Mouse (Mus musculus) hindbrain, embryonic 11.5 days (tissue): Measurements from ENCODE around the gene Cldn2. TPM values are rescaled to one million over a fixed set of nuclear protein-coding genes. Genes with fewer than 3 reads are reported as not detected.

Source experiments
- ATAC-seq: fragments of 200-750 bp; cut with Nextera tagmentation; 2 replicates; pipeline ENCODE4 v1.8.0; 2017; ENCODE audit warnings: mild to moderate bottlenecking, moderate TSS enrichment, moderate library complexity; ENCODE audit not compliant: low FRiP score
- DNase-seq: peaks from one replicate; pipeline ENCODE4 v3.0.0-alpha.2; 2015; ENCODE audit warnings: low spot score
- H3K27ac ChIP-seq: fragments of 300-500 bp; sonication (generic); 2 replicates; pipeline ENCODE4 v1.5.1; 2014; ENCODE audit warnings: mild to moderate bottlenecking, low read depth, low read length
- H3K27me3 ChIP-seq: fragments of 300-500 bp; sonication (generic); 2 replicates; pipeline ENCODE4 v1.6.1; 2014; ENCODE audit warnings: mild to moderate bottlenecking, low read length, moderate library complexity, mixed read lengths; ENCODE audit not compliant: control insufficient read depth, insufficient read depth
- H3K36me3 ChIP-seq: fragments of 300-500 bp; sonication (generic); 2 replicates; pipeline ENCODE4 v1.6.1; 2014; ENCODE audit warnings: mild to moderate bottlenecking, low read length, moderate library complexity, mixed read lengths; ENCODE audit not compliant: control insufficient read depth, insufficient read depth
- H3K4me1 ChIP-seq: fragments of 300-500 bp; sonication (generic); replicated peaks from 2 replicates; pipeline ENCODE4 v1.6.1; 2014; ENCODE audit warnings: low read length, mixed read lengths; ENCODE audit not compliant: control insufficient read depth, insufficient read depth
- H3K4me2 ChIP-seq: fragments of 300-500 bp; sonication (generic); replicated peaks from 2 replicates; pipeline ENCODE4 v1.6.1; 2014; ENCODE audit warnings: mild to moderate bottlenecking, low read depth, low read length
- H3K4me3 ChIP-seq: fragments of 300-500 bp; sonication (generic); 2 replicates; pipeline ENCODE4 v1.5.1; 2014; ENCODE audit warnings: low read depth, low read length
- H3K9ac ChIP-seq: fragments of 300-500 bp; sonication (generic); 2 replicates; pipeline ENCODE4 v1.6.1; 2014; ENCODE audit warnings: low read depth, low read length
- H3K9me3 ChIP-seq: fragments of 300-500 bp; sonication (generic); 2 replicates; pipeline ENCODE4 v1.6.1; 2016; ENCODE audit warnings: low read length; ENCODE audit not compliant: control insufficient read depth
- WGBS: fragments of 180-500 bp; shearing (Covaris S2); extraction: QIAGEN DNeasy Blood & Tissue Kit; methylation state at CpG from one replicate; pipeline ENCODE4 v1.1.7; 2014; 5-methylcytosine and 5-hydroxymethylcytosine counted together
- polyA plus RNA-seq: library from polyadenylated mRNA; unstranded; fragments of >200 nt; fragmentation: Nextera tagmentation; extraction: Ambion mirVana; gene quantifications from 2 replicates; pipeline ENCODE4 v1.2.1, GENCODE M21; 2014

Gene Cldn2
- polyA plus RNA-seq, 1 experiment from 2014 or later, result 0.40 TPM

- no peak overlapping the region for H3K4me3 ChIP-seq
- H3K4me1 ChIP-seq, result no peaks in the 10 kb centered on the region
- H3K36me3 ChIP-seq, result no peaks in the 10 kb centered on the region
- ATAC-seq (no peak), DNase-seq (no peak)
- 69% methylated on average over 9 of the region's 9 CpGs for WGBS
- H3K4me2 ChIP-seq, result no peak overlapping the region
- H3K27me3 ChIP-seq, result 0 out of 2 replicates have a peak, but pooled peaks cover 2% of the 10 kb centered on the region
- H3K27ac ChIP-seq, result no peak overlapping the region
- H3K9ac ChIP-seq, result no peak overlapping the region
- no peaks in the 10 kb centered on the region for H3K9me3 ChIP-seq
These were observed 12.8 kb downstream of the Cldn2 start for GRCm38 (mm10) chrX:139813299-139814002.

GRCm38 (mm10) chrX:139814018-139814635 lies 13.5 kb downstream of the Cldn2 start:
- DNase-seq (no peak), ATAC-seq (no peak)
- H3K4me3 ChIP-seq, result no peak overlapping the region
- H3K36me3 ChIP-seq, result no peaks in the 10 kb centered on the region
- no peaks in the 10 kb centered on the region for H3K9me3 ChIP-seq
- no peak overlapping the region for H3K4me2 ChIP-seq
- no peak overlapping the region for H3K9ac ChIP-seq
- no peak overlapping the region for H3K27ac ChIP-seq
- H3K4me1 ChIP-seq, result no peaks in the 10 kb centered on the region
- 0 out of 2 replicates have a peak, but pooled peaks cover 2% of the 10 kb centered on the region for H3K27me3 ChIP-seq
- WGBS, result 90% methylated on average over 8 of the region's 8 CpGs

GRCm38 (mm10) chrX:139815201-139815600 lies 14.6 kb downstream of the Cldn2 start:
- WGBS, result 80% methylated on average over 5 of the region's 5 CpGs
- no peak for ATAC-seq
- Histone ChIP-seq H3K36me3 (no peaks in the 10 kb centered on the region), H3K9ac (no peak overlapping the region), H3K9me3 (no peaks in the 10 kb centered on the region), H3K4me3 (no peak overlapping the region), H3K4me1 (no peaks in the 10 kb centered on the region), H3K27ac (no peak overlapping the region), H3K4me2 (no peak overlapping the region), H3K27me3 (0 out of 2 replicates have a peak, but pooled peaks cover 2% of the 10 kb centered on the region)
- no peak for DNase-seq

DNA sequence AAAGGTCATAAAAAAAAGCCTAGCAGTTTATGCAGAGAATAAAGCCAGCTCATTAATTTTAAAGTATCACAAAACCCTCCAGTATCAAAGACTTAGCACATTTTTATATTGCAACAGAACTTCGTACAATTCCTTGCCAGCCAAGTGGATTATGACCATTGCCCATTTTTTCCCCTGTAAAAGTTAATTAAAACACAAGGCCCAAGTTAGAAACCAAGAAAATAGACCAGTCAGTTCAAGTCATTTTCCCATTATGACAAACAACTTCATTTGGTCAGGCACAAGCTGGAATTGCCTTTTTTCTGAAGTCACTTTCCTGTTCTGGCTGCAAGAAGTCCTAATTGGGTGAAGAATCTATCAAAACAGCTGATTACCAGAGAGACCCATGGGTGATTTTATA lies 24.8 kb downstream of the Cldn2 start:
- Histone ChIP-seq H3K27me3 (no peaks in the 10 kb centered on the region), H3K4me1 (no peaks in the 10 kb centered on the region), H3K27ac (no peak overlapping the region), H3K36me3 (no peaks in the 10 kb centered on the region), H3K4me3 (no peak overlapping the region), H3K9me3 (no peaks in the 10 kb centered on the region), H3K4me2 (no peak overlapping the region), H3K9ac (no peak overlapping the region)
- WGBS, result 92% methylated on average over 1 of the region's 1 CpGs
- no peak for ATAC-seq
- DNase-seq, result no peak

GRCm38 (mm10) chrX:139826926-139827325 lies 26.3 kb downstream of the Cldn2 start:
- Histone ChIP-seq H3K4me3 (no peak overlapping the region), H3K27me3 (no peaks in the 10 kb centered on the region), H3K27ac (no peak overlapping the region), H3K4me1 (no peaks in the 10 kb centered on the region), H3K4me2 (no peak overlapping the region), H3K9me3 (no peaks in the 10 kb centered on the region), H3K36me3 (no peaks in the 10 kb centered on the region), H3K9ac (no peak overlapping the region)
- 89% methylated on average over 4 of the region's 4 CpGs for WGBS
- no peak for DNase-seq
- no peak for ATAC-seq

DNA sequence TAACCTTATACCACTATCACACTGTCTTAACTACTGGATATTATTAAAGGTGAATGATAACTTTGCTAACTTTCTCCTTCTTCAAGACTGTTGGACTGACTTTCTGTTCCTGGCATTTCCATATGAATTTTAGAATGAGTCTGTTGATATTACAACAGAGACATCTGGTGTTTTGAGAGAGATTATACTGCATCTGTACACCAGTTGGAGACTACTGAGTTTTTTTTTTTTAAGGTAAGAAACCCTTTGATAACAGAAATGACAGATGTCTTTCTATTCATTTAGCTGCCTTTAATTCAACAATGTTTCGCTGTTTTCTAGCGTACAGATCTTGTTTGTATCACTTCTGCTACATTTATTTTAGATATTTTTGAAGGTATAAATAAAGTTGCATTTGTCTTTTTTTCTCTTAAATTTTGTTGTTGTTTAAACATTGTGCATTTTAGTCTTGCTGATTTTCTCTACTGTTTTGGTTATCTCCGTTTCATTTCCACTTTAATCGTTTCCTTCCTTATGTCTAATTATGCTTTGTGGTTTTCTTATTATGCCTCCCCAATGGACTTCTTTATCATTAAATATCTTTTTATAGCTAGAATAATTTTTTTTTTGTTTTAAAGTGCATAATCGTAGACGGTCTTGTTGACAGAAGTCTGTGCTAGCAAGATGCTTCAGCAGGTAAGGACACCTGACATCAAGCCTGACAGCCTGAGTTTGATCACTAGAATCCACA lies 27.9 kb downstream of the Cldn2 start:
- Histone ChIP-seq H3K27me3 (no peaks in the 10 kb centered on the region), H3K4me2 (no peak overlapping the region), H3K4me3 (no peak overlapping the region), H3K36me3 (no peaks in the 10 kb centered on the region), H3K9ac (no peak overlapping the region), H3K4me1 (no peaks in the 10 kb centered on the region), H3K9me3 (no peaks in the 10 kb centered on the region), H3K27ac (no peak overlapping the region)
- no peak for DNase-seq
- no peak for ATAC-seq
- 93% methylated on average over 6 of the region's 6 CpGs for WGBS

GRCm38 (mm10) chrX:139832464-139832863 lies 31.8 kb downstream of the Cldn2 start:
- Histone ChIP-seq H3K27ac (no peak overlapping the region), H3K4me3 (no peak overlapping the region), H3K27me3 (no peaks in the 10 kb centered on the region), H3K36me3 (no peaks in the 10 kb centered on the region), H3K4me1 (no peaks in the 10 kb centered on the region), H3K9me3 (no peaks in the 10 kb centered on the region), H3K9ac (no peak overlapping the region), H3K4me2 (no peak overlapping the region)
- DNase-seq, result peak; percentile 76
- WGBS, result 22% methylated on average over 5 of the region's 5 CpGs
- ATAC-seq, result no peak; the same call in 1 of the 2 replicates

- H3K27ac ChIP-seq, result no peak overlapping the region
- no peak overlapping the region for H3K9ac ChIP-seq
- no peaks in the 10 kb centered on the region for H3K9me3 ChIP-seq
- H3K27me3 ChIP-seq, result no peaks in the 10 kb centered on the region
- no peaks in the 10 kb centered on the region for H3K36me3 ChIP-seq
- no peak overlapping the region for H3K4me2 ChIP-seq
- no peaks in the 10 kb centered on the region for H3K4me1 ChIP-seq
- 53% methylated on average over 3 of the region's 3 CpGs for WGBS
- no peak for DNase-seq
- no peak overlapping the region for H3K4me3 ChIP-seq
- no peak for ATAC-seq
These were observed 38.4 kb downstream of the Cldn2 start for GRCm38 (mm10) chrX:139839057-139839456.
